Mouse (Mus musculus) liver, postnatal 0 days (tissue): Measurements from ENCODE around the gene Slc4a4.

Experiments
- CTCF ChIP-seq: sonication (generic); IDR thresholded peaks from 2 replicates; pipeline ENCODE4 v1.5.1; 2016; ENCODE audit warnings: antibody characterized with exemption, low read depth
- EP300 ChIP-seq: IDR thresholded peaks from 2 replicates; pipeline ENCODE4 v1.6.1; 2016; ENCODE audit warnings: antibody characterized with exemption, low read depth, mild to moderate bottlenecking

- TF ChIP-seq CTCF (no peak), EP300 (no peak)
Measured at GRCm38 (mm10) chr5:89083476-89083875, 196.9 kb downstream of the Slc4a4 start.
